Mouse (Mus musculus) CD4-positive, CD25-positive, alpha-beta regulatory T cell, adult 4 months (primary cell): ENCODE data around the gene Rnf115. TPM values are rescaled to one million over a fixed set of nuclear protein-coding genes. Genes with fewer than 3 reads are reported as not detected.
"Not testable (repeated sequence)": the region's sequence is repeated elsewhere in the genome, so short reads cannot be mapped to it uniquely, and the experiment has no call there.

Source experiments
- ATAC-seq: one replicate; pipeline ENCODE4 v1.8.0; 2017
- polyA plus RNA-seq, 2 experiments: library from polyadenylated mRNA; unstranded; fragments of 100-300 nt; shearing (Covaris generic); gene quantifications; one replicate each; pipeline ENCODE4 v1.2.1; 2017

Rnf115 gene
- polyA plus RNA-seq, 2 experiments from 2014 or later, result 42.2 to 45.5 TPM

GRCm38 (mm10) chr3:96708684-96709064, 18.8 kb upstream of the Rnf115 start:
- ATAC-seq, result no peak

- ATAC-seq, result no peak
Measured at GRCm38 (mm10) chr3:96714286-96714685, 13.2 kb upstream of the Rnf115 start.

GRCm38 (mm10) chr3:96715854-96716253, 11.6 kb upstream of the Rnf115 start:
- ATAC-seq, result peak; percentile 43

- ATAC-seq, result no peak
Measured at GRCm38 (mm10) chr3:96719173-96719572, 8.3 kb upstream of the Rnf115 start.

- peak; percentile 46 for ATAC-seq
Measured at GRCm38 (mm10) chr3:96727828-96728633, 567 bp downstream of the Rnf115 start.

- ATAC-seq, result no peak
Measured at GRCm38 (mm10) chr3:96728634-96729402, 1.4 kb downstream of the Rnf115 start.

GRCm38 (mm10) chr3:96729403-96729784, 1.9 kb downstream of the Rnf115 start:
- peak; percentile 29 for ATAC-seq

GRCm38 (mm10) chr3:96730785-96731184, 3.3 kb downstream of the Rnf115 start:
- no peak for ATAC-seq

GRCm38 (mm10) chr3:96733984-96734383, 6.5 kb downstream of the Rnf115 start:
- ATAC-seq, result no peak

- no peak for ATAC-seq
Measured at GRCm38 (mm10) chr3:96735200-96735599, 7.7 kb downstream of the Rnf115 start.

- no peak for ATAC-seq
Measured at GRCm38 (mm10) chr3:96737013-96737740, 9.7 kb downstream of the Rnf115 start.

GRCm38 (mm10) chr3:96737995-96738394, 10.5 kb downstream of the Rnf115 start:
- no peak for ATAC-seq

- not testable (repeated sequence) for ATAC-seq
Measured at GRCm38 (mm10) chr3:96740279-96740678, 12.8 kb downstream of the Rnf115 start.

GRCm38 (mm10) chr3:96744348-96744747, 16.9 kb downstream of the Rnf115 start:
- ATAC-seq, result no peak

- ATAC-seq, result peak; percentile 91
Measured at GRCm38 (mm10) chr3:96746829-96747228, 19.4 kb downstream of the Rnf115 start.

GRCm38 (mm10) chr3:96755935-96756334, 28.5 kb downstream of the Rnf115 start:
- ATAC-seq, result no peak

- no peak for ATAC-seq
Measured at GRCm38 (mm10) chr3:96757691-96758090, 30.2 kb downstream of the Rnf115 start.

- ATAC-seq, result peak; percentile 37
Measured at GRCm38 (mm10) chr3:96759695-96760094, 32.2 kb downstream of the Rnf115 start.

- ATAC-seq, result peak; percentile 78
Measured at GRCm38 (mm10) chr3:96764528-96764927, 37.1 kb downstream of the Rnf115 start.

- ATAC-seq, result no peak
Measured at GRCm38 (mm10) chr3:96769971-96770370, 42.5 kb downstream of the Rnf115 start.

GRCm38 (mm10) chr3:96772949-96773348, 45.5 kb downstream of the Rnf115 start:
- no peak for ATAC-seq

- ATAC-seq, result no peak
Measured at GRCm38 (mm10) chr3:96777120-96777519, 49.7 kb downstream of the Rnf115 start.

GRCm38 (mm10) chr3:96782236-96782635, 54.8 kb downstream of the Rnf115 start:
- ATAC-seq, result no peak
